Mouse (Mus musculus): ENCODE results near the gene Crtac1. TPM values are rescaled to one million over a fixed set of nuclear protein-coding genes. Genes with fewer than 3 reads are reported as not detected.

The Crtac1 gene
- polyA plus RNA-seq, 1 experiment from 2014 or later, result 15.4 TPM

DNA sequence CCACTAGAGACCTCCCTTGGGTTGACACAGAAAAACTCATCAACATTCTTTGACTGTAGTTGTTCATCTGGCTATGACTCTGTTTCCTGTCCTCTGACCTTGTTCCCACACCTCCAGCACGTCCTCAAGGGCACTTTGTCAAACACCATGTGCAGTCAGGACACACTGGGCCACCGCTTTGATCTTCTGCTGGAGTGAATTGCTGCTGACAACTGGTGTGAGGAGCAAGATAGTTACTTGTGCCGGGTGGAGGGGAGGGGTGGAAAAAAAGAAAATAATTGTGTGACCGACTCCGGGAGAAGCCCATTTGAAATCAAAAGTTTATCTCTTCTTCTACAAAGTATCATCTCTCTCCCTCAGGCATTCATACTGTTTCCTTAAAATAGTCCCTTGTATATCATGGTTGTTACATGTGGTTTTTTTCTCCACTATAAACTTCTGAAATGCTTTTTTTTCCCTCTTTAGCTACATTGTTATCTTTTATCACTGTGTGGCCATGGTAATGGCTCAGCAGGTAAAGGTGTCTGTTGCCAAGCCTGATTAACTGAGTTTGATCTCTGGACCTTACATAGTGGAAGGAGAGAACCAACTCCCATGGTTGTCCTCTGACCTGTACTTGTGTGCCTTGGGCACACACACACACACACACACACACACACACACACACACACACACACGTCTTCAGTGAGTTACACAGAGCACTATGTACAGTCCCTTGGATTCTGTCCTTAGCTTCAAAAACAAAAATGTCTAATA, 23.1 kb upstream of the Crtac1 start:
- H3K4me2 ChIP-seq (ENCODE audit: low read length), result no peak overlapping the region
- H3K9me3 ChIP-seq (ENCODE audit: control insufficient read depth, low read length), result no peaks in the 10 kb centered on the region
- H3K4me3 ChIP-seq (replicated peaks; ENCODE audit: low read depth, low read length), result no peak overlapping the region
- no peak for DNase-seq
- ATAC-seq (ENCODE audit: low FRiP score, low TSS enrichment), result no peak
- 75% methylated on average over 6 of the region's 6 CpGs for WGBS
- H3K36me3 ChIP-seq (ENCODE audit: control insufficient read depth, insufficient read depth, low read length), result no peaks in the 10 kb centered on the region
- no peaks in the 10 kb centered on the region for H3K4me1 ChIP-seq (ENCODE audit: control insufficient read depth, insufficient read depth, low read length)
- H3K27ac ChIP-seq (replicated peaks; ENCODE audit: low read depth, low read length), result no peak overlapping the region
- H3K9ac ChIP-seq (replicated peaks; ENCODE audit: low read length), result no peak overlapping the region
- no peaks in the 10 kb centered on the region for H3K27me3 ChIP-seq (ENCODE audit: control insufficient read depth, insufficient read depth, low read length)

- Histone ChIP-seq H3K36me3 (ENCODE audit: control insufficient read depth, insufficient read depth, low read length) (no peaks in the 10 kb centered on the region), H3K4me3 (replicated peaks; ENCODE audit: low read depth, low read length) (no peak overlapping the region), H3K27ac (replicated peaks; ENCODE audit: low read depth, low read length) (no peak overlapping the region), H3K27me3 (ENCODE audit: control insufficient read depth, insufficient read depth, low read length) (no peaks in the 10 kb centered on the region), H3K4me1 (ENCODE audit: control insufficient read depth, insufficient read depth, low read length) (no peaks in the 10 kb centered on the region), H3K9ac (replicated peaks; ENCODE audit: low read length) (no peak overlapping the region), H3K9me3 (ENCODE audit: control insufficient read depth, low read length) (no peaks in the 10 kb centered on the region), H3K4me2 (ENCODE audit: low read length) (no peak overlapping the region)
- WGBS, result 94% methylated on average over 9 of the region's 9 CpGs
- ATAC-seq (ENCODE audit: low FRiP score, low TSS enrichment), result no peak
- DNase-seq, result no peak
Measured at GRCm38 (mm10) chr19:42454006-42454405, 22.4 kb upstream of the Crtac1 start.

GRCm38 (mm10) chr19:42452539-42452938, 21.0 kb upstream of the Crtac1 start:
- Histone ChIP-seq H3K36me3 (ENCODE audit: control insufficient read depth, insufficient read depth, low read length) (no peaks in the 10 kb centered on the region), H3K4me3 (replicated peaks; ENCODE audit: low read depth, low read length) (no peak overlapping the region), H3K27ac (replicated peaks; ENCODE audit: low read depth, low read length) (no peak overlapping the region), H3K9ac (replicated peaks; ENCODE audit: low read length) (no peak overlapping the region), H3K4me2 (ENCODE audit: low read length) (no peak overlapping the region), H3K4me1 (ENCODE audit: control insufficient read depth, insufficient read depth, low read length) (no peaks in the 10 kb centered on the region), H3K9me3 (ENCODE audit: control insufficient read depth, low read length) (no peaks in the 10 kb centered on the region), H3K27me3 (ENCODE audit: control insufficient read depth, insufficient read depth, low read length) (no peaks in the 10 kb centered on the region)
- DNase-seq (no peak), ATAC-seq (ENCODE audit: low FRiP score, low TSS enrichment) (no peak)
- 89% methylated on average over 7 of the region's 7 CpGs for WGBS

DNA sequence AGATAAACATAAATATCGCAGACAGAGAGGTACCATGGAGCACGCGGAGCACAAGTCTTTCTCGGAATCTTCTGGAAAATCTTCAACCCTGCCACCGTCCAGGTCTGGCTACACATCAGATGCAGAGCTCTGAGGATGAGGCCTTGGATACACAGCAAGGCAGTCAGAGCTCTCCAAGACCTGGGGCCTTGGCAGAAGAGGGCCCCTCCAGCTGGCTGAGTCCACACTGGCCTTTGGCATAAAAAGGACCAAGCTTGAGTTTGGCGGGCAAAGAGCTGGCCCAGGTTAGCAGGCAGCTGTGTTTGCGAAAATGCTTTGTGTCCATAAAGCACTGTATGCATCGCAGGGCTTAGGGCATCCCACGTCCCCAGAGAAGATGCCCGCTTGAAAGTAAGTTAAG, 17.0 kb upstream of the Crtac1 start:
- H3K27me3 ChIP-seq (ENCODE audit: control insufficient read depth, insufficient read depth, low read length), result no peaks in the 10 kb centered on the region
- H3K4me3 ChIP-seq (replicated peaks; ENCODE audit: low read depth, low read length), result no peak overlapping the region
- no peak overlapping the region for H3K9ac ChIP-seq (replicated peaks; ENCODE audit: low read length)
- no peak overlapping the region for H3K27ac ChIP-seq (replicated peaks; ENCODE audit: low read depth, low read length)
- WGBS, result 95% methylated on average over 10 of the region's 10 CpGs
- H3K9me3 ChIP-seq (ENCODE audit: control insufficient read depth, low read length), result no peaks in the 10 kb centered on the region
- H3K36me3 ChIP-seq (ENCODE audit: control insufficient read depth, insufficient read depth, low read length), result no peaks in the 10 kb centered on the region
- no peaks in the 10 kb centered on the region for H3K4me1 ChIP-seq (ENCODE audit: control insufficient read depth, insufficient read depth, low read length)
- DNase-seq (no peak), ATAC-seq (ENCODE audit: low FRiP score, low TSS enrichment) (no peak)
- no peak overlapping the region for H3K4me2 ChIP-seq (ENCODE audit: low read length)

DNA sequence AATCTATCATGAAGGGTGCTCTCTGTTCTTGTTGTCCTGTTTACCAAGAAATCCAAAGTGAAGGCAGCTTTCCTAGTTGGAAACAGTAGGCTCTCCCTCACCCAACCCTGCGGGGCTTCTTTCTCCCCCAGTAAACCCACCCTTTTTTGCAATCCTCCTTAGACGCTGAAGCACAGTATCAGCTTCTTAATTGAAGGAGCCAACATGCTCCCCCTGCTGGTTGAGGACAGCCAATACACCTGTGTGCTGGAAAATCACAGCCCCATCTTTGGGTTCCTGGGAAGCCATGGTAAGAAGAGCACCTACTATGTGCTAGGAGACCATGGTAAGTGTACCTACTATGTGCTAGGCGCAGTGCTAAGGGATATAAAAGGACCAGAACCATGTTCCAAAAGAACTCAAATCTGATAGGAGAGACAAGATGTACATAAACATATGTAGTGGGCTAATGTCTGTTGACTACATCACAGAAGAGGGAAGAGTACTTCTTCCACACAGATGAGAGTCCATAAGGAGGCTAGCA, 12.4 kb upstream of the Crtac1 start:
- Histone ChIP-seq H3K27ac (replicated peaks; ENCODE audit: low read depth, low read length) (no peak overlapping the region), H3K9ac (replicated peaks; ENCODE audit: low read length) (no peak overlapping the region), H3K9me3 (ENCODE audit: control insufficient read depth, low read length) (no peaks in the 10 kb centered on the region), H3K4me2 (ENCODE audit: low read length) (no peak overlapping the region), H3K4me1 (ENCODE audit: control insufficient read depth, insufficient read depth, low read length) (no peaks in the 10 kb centered on the region), H3K4me3 (replicated peaks; ENCODE audit: low read depth, low read length) (no peak overlapping the region), H3K27me3 (ENCODE audit: control insufficient read depth, insufficient read depth, low read length) (no peaks in the 10 kb centered on the region), H3K36me3 (ENCODE audit: control insufficient read depth, insufficient read depth, low read length) (no peaks in the 10 kb centered on the region)
- DNase-seq (peak; percentile 85), ATAC-seq (ENCODE audit: low FRiP score, low TSS enrichment) (no peak)
- 8% methylated on average over 3 of the region's 3 CpGs for WGBS

DNA sequence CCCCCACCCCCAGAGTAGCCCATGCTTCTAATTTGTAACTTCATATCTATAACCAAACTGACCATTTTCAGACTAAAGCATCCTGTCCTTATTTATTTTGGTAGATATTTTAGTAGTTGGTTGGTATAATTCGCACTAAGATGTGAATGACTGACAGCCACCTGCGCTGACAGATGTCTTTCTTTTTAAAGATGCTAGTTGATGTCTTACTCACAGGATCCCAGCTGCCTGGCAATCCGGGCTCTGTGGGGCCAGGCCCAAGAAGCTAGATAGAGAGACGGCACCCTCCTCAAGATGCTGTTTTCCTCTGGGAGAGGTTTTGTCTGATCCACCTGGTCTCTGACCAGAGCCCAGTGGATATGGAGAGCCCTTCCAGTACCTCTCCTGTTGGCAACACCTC, 11.7 kb upstream of the Crtac1 start:
- H3K4me2 ChIP-seq (ENCODE audit: low read length), result no peak overlapping the region
- no peaks in the 10 kb centered on the region for H3K4me1 ChIP-seq (ENCODE audit: control insufficient read depth, insufficient read depth, low read length)
- no peak overlapping the region for H3K9ac ChIP-seq (replicated peaks; ENCODE audit: low read length)
- WGBS, result 60% methylated on average over 4 of the region's 4 CpGs
- no peaks in the 10 kb centered on the region for H3K27me3 ChIP-seq (ENCODE audit: control insufficient read depth, insufficient read depth, low read length)
- DNase-seq (no peak), ATAC-seq (ENCODE audit: low FRiP score, low TSS enrichment) (no peak)
- no peaks in the 10 kb centered on the region for H3K9me3 ChIP-seq (ENCODE audit: control insufficient read depth, low read length)
- no peaks in the 10 kb centered on the region for H3K36me3 ChIP-seq (ENCODE audit: control insufficient read depth, insufficient read depth, low read length)
- H3K27ac ChIP-seq (replicated peaks; ENCODE audit: low read depth, low read length), result no peak overlapping the region
- H3K4me3 ChIP-seq (replicated peaks; ENCODE audit: low read depth, low read length), result no peak overlapping the region

DNA sequence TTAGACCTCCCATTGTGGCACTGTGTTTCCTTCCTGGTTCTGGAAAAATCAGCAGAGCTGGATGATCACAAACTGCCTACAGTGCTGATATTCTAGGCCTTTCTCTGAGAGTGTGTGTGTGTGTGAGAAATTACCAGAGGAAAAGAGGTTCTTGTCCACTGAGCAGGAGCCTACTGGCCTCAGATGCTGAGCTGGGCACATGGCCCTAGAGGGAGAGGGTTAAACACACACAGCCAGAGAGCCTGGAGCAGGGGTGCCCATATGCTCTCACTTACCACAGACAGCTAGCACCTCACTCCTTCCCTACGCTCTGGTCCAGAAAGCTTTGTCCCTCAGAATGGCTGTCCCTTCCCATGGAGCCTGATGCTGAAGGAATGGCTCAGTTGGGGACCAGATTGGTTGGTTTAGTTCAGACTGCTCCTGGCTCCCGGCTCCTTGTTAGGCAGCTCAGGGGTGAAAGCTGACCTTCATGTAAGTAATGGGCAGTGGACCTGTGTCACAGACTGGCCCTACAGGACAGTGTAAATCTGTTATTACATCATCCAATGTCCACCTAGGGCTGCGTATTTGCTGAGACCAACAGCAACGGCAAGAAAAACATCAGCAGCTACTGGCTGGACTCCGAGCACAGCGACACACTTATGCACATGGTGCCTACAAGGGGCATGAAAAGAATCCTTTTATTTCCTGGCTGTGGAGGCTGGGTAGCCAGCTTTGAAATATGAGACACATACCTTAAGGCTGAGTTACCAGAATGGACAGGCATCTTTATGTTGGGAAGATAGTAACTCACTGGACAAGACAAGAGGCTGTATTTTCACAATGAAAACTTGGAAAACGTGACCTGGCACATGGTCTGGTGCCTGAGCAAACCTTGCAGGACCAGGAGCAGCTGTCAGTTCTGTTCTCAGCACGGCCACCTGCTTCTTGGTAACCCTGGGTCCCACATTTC, 10.9 kb upstream of the Crtac1 start:
- 58% methylated on average over 8 of the region's 8 CpGs for WGBS
- H3K27me3 ChIP-seq (ENCODE audit: control insufficient read depth, insufficient read depth, low read length), result no peaks in the 10 kb centered on the region
- H3K9ac ChIP-seq (replicated peaks; ENCODE audit: low read length), result no peak overlapping the region
- ATAC-seq (ENCODE audit: low FRiP score, low TSS enrichment) (no peak), DNase-seq (no peak)
- no peaks in the 10 kb centered on the region for H3K9me3 ChIP-seq (ENCODE audit: control insufficient read depth, low read length)
- H3K4me2 ChIP-seq (ENCODE audit: low read length), result no peak overlapping the region
- no peak overlapping the region for H3K27ac ChIP-seq (replicated peaks; ENCODE audit: low read depth, low read length)
- no peak overlapping the region for H3K4me3 ChIP-seq (replicated peaks; ENCODE audit: low read depth, low read length)
- no peaks in the 10 kb centered on the region for H3K36me3 ChIP-seq (ENCODE audit: control insufficient read depth, insufficient read depth, low read length)
- H3K4me1 ChIP-seq (ENCODE audit: control insufficient read depth, insufficient read depth, low read length), result no peaks in the 10 kb centered on the region

DNA sequence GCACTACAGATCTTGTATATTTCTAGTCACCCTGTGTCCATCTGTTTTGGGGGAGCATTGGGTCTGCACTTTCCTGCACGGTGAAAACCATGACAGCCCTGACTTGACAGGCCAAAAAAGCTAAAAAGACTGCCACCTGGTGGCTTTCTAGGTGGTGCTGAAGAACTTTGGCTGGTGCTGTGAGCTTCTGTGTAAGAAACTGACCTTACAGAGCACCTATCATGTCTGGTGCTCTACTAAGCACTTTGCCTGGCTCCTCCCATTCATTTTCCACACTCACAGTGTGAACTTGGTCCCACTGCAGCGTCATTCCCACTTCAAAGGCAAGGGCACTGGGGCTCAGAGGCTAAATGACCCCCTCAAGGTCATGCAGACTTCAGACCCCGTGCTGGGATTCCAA, 8.5 kb upstream of the Crtac1 start:
- no peak overlapping the region for H3K9ac ChIP-seq (replicated peaks; ENCODE audit: low read length)
- H3K4me2 ChIP-seq (ENCODE audit: low read length), result no peak overlapping the region
- H3K4me3 ChIP-seq (replicated peaks; ENCODE audit: low read depth, low read length), result no peak overlapping the region
- no peaks in the 10 kb centered on the region for H3K4me1 ChIP-seq (ENCODE audit: control insufficient read depth, insufficient read depth, low read length)
- 33% methylated on average over 3 of the region's 3 CpGs for WGBS
- H3K36me3 ChIP-seq (ENCODE audit: control insufficient read depth, insufficient read depth, low read length), result no peaks in the 10 kb centered on the region
- ATAC-seq (ENCODE audit: low FRiP score, low TSS enrichment) (no peak), DNase-seq (peak; percentile 78)
- H3K27ac ChIP-seq (replicated peaks; ENCODE audit: low read depth, low read length), result no peak overlapping the region
- no peaks in the 10 kb centered on the region for H3K9me3 ChIP-seq (ENCODE audit: control insufficient read depth, low read length)
- H3K27me3 ChIP-seq (ENCODE audit: control insufficient read depth, insufficient read depth, low read length), result 0 out of 2 replicates have a peak, but pooled peaks cover 1% of the 10 kb centered on the region
